ENCODE assay signal across 27 mouse cellular contexts in genomic region chr2:28713036-28713435, GRCm38 (mm10). TPM values are rescaled to one million over a fixed set of nuclear protein-coding genes. Genes with fewer than 3 reads are reported as not detected.
DNase-seq lines count a peak whose midpoint lies in the region; ATAC-seq and TF ChIP-seq lines count a peak whose summit lies in the region.
"Had no signal": no experiment of that assay in that cellular context is flagged by ENCODE, and none has a peak within 500 bp of the region (broad histone marks: within the 10 kb centered on the region; RNA-seq: fewer than 3 reads in every experiment).

No protein-coding gene starts in this region.

- peak overlapping the region; percentile 31; the same call in 1 of the 2 replicates for H3K27ac ChIP-seq in hindbrain, embryonic 10.5 days
- H3K27ac ChIP-seq in hindbrain, embryonic 12.5 days = no peak overlapping the region
- H3K27ac ChIP-seq in midbrain, postnatal 0 days (ENCODE audit: low read depth, low read length) = no peak overlapping the region
- H3K27ac ChIP-seq in midbrain, embryonic 13.5 days = no peak overlapping the region
- peak overlapping the region; percentile 74 for H3K27ac ChIP-seq in embryonic facial prominence, embryonic 14.5 days (replicated peaks; ENCODE audit: low read depth, low read length)
- H3K27ac ChIP-seq in intestine, postnatal 0 days (ENCODE audit: low read depth, low read length) = no peak overlapping the region
- H3K27ac ChIP-seq: gastrocnemius, adult 2 months; heart, embryonic 15.5 days; layer of hippocampus, adult 2 months; macrophage; stomach, postnatal 0 days had no signal

- H3K4me2 ChIP-seq in hindbrain, embryonic 12.5 days (replicated peaks) = no peak overlapping the region
- no peak overlapping the region for H3K4me2 ChIP-seq in midbrain, postnatal 0 days (ENCODE audit: low read depth, low read length, poor library complexity, severe bottlenecking)
- H3K4me2 ChIP-seq in midbrain, embryonic 13.5 days (replicated peaks) = no peak overlapping the region
- no peak overlapping the region for H3K4me2 ChIP-seq in embryonic facial prominence, embryonic 14.5 days (ENCODE audit: low read depth, low read length)
- H3K4me2 ChIP-seq in intestine, postnatal 0 days (replicated peaks; ENCODE audit: low read depth) = no peak overlapping the region
- H3K4me2 ChIP-seq: heart, embryonic 15.5 days had no signal

- peaks cover 12% of the 10 kb centered on the region; the same call in 1 of the 2 replicates for H3K4me1 ChIP-seq in hindbrain, embryonic 10.5 days (replicated peaks)
- H3K4me1 ChIP-seq in hindbrain, embryonic 12.5 days = 0 out of 2 replicates have a peak, but pooled peaks cover 3% of the 10 kb centered on the region
- no peaks in the 10 kb centered on the region for H3K4me1 ChIP-seq in midbrain, postnatal 0 days (ENCODE audit: insufficient read depth, low read length)
- peaks cover 9% of the 10 kb centered on the region for H3K4me1 ChIP-seq in midbrain, embryonic 13.5 days (replicated peaks)
- H3K4me1 ChIP-seq in embryonic facial prominence, embryonic 14.5 days (ENCODE audit: control insufficient read depth, insufficient read depth, low read length) = peaks cover 12% of the 10 kb centered on the region
- H3K4me1 ChIP-seq in intestine, postnatal 0 days (replicated peaks; ENCODE audit: control insufficient read depth, insufficient read depth, low read length) = no peaks in the 10 kb centered on the region

- no peaks in the 10 kb centered on the region for H3K9me3 ChIP-seq in hindbrain, embryonic 10.5 days
- H3K9me3 ChIP-seq in hindbrain, embryonic 12.5 days (replicated peaks) = no peaks in the 10 kb centered on the region
- H3K9me3 ChIP-seq in midbrain, postnatal 0 days (ENCODE audit: low read length) = no peaks in the 10 kb centered on the region
- H3K9me3 ChIP-seq in midbrain, embryonic 13.5 days = no peaks in the 10 kb centered on the region
- no peaks in the 10 kb centered on the region for H3K9me3 ChIP-seq in embryonic facial prominence, embryonic 14.5 days (ENCODE audit: control insufficient read depth, low read length)
- no peaks in the 10 kb centered on the region for H3K9me3 ChIP-seq in intestine, postnatal 0 days (ENCODE audit: control insufficient read depth)
- H3K9me3 ChIP-seq: heart, embryonic 15.5 days had no signal

- no peak for TF ChIP-seq CTCF in midbrain, postnatal 0 days (IDR thresholded peaks at IDR 0.05)
- TF ChIP-seq CTCF in intestine, postnatal 0 days (IDR thresholded peaks at IDR 0.05; ENCODE audit: low read depth) = no peak

- H3K27me3 ChIP-seq in hindbrain, embryonic 10.5 days (ENCODE audit: insufficient read depth, poor library complexity, severe bottlenecking) = no peaks in the 10 kb centered on the region; the same call in 1 of the 2 replicates
- no peaks in the 10 kb centered on the region for H3K27me3 ChIP-seq in hindbrain, embryonic 12.5 days
- H3K27me3 ChIP-seq in midbrain, postnatal 0 days (ENCODE audit: insufficient read depth, low read length) = no peaks in the 10 kb centered on the region
- H3K27me3 ChIP-seq in midbrain, embryonic 13.5 days = no peaks in the 10 kb centered on the region
- no peaks in the 10 kb centered on the region for H3K27me3 ChIP-seq in embryonic facial prominence, embryonic 14.5 days (replicated peaks; ENCODE audit: control insufficient read depth, insufficient read depth, low read length)
- H3K27me3 ChIP-seq in intestine, postnatal 0 days (replicated peaks; ENCODE audit: control insufficient read depth, insufficient read depth, low read length) = no peaks in the 10 kb centered on the region
- H3K27me3 ChIP-seq: heart, embryonic 15.5 days had no signal

- no peak for DNase-seq in hindbrain, embryonic 10.5 days (ENCODE audit: low spot score)
- DNase-seq in midbrain, postnatal 0 days (ENCODE audit: low spot score) = peak; percentile 34
- no peak for DNase-seq in embryonic facial prominence, embryonic 14.5 days (ENCODE audit: low spot score)
- DNase-seq in urinary bladder, adult 18-20 months (ENCODE audit: low spot score in 2 of 2) = no peak
- DNase-seq: adrenal gland, postnatal 14 days; cerebellum, adult 8-10 months; forebrain, postnatal 0 days; gastrocnemius, adult 2 months; heart, postnatal 4 days; kidney, adult 2 months; kidney, postnatal 10 days; layer of hippocampus, postnatal 36 days; liver, postnatal 0 days; thymus, adult 2 months; thymus, postnatal 4 days had no signal

- H3K36me3 ChIP-seq in hindbrain, embryonic 10.5 days = no peaks in the 10 kb centered on the region
- no peaks in the 10 kb centered on the region for H3K36me3 ChIP-seq in hindbrain, embryonic 12.5 days
- no peaks in the 10 kb centered on the region for H3K36me3 ChIP-seq in midbrain, postnatal 0 days (ENCODE audit: insufficient read depth, low read length)
- H3K36me3 ChIP-seq in midbrain, embryonic 13.5 days = no peaks in the 10 kb centered on the region
- H3K36me3 ChIP-seq in embryonic facial prominence, embryonic 14.5 days (ENCODE audit: control insufficient read depth, insufficient read depth, low read length) = no peaks in the 10 kb centered on the region
- no peaks in the 10 kb centered on the region for H3K36me3 ChIP-seq in intestine, postnatal 0 days (ENCODE audit: control insufficient read depth, insufficient read depth)
- H3K36me3 ChIP-seq: heart, embryonic 15.5 days had no signal

- H3K4me3 ChIP-seq in hindbrain, embryonic 10.5 days = no peak overlapping the region
- no peak overlapping the region for H3K4me3 ChIP-seq in hindbrain, embryonic 12.5 days
- H3K4me3 ChIP-seq in midbrain, postnatal 0 days (ENCODE audit: low read depth, low read length) = no peak overlapping the region
- no peak overlapping the region for H3K4me3 ChIP-seq in midbrain, embryonic 13.5 days (replicated peaks)
- no peak overlapping the region for H3K4me3 ChIP-seq in embryonic facial prominence, embryonic 14.5 days (ENCODE audit: low read depth, low read length)
- no peak overlapping the region for H3K4me3 ChIP-seq in intestine, postnatal 0 days (ENCODE audit: low read depth, low read length)
- H3K4me3 ChIP-seq: gastrocnemius, adult 2 months; heart, embryonic 15.5 days; layer of hippocampus, adult 2 months had no signal

- ATAC-seq in hindbrain, embryonic 12.5 days (ENCODE audit: low FRiP score) = no peak
- no peak for ATAC-seq in midbrain, postnatal 0 days (ENCODE audit: low FRiP score)
- no peak for ATAC-seq in midbrain, embryonic 13.5 days
- ATAC-seq in embryonic facial prominence, embryonic 14.5 days (ENCODE audit: low read depth) = no peak
- ATAC-seq in intestine, postnatal 0 days = no peak
- ATAC-seq: forebrain, postnatal 0 days; inflammation-experienced regulatory T-cells, adult 6 months; liver, postnatal 0 days; lung, postnatal 0 days had no signal

- no peak overlapping the region for H3K9ac ChIP-seq in hindbrain, embryonic 12.5 days
- H3K9ac ChIP-seq in midbrain, postnatal 0 days (replicated peaks; ENCODE audit: low read length, poor library complexity, severe bottlenecking) = no peak overlapping the region
- H3K9ac ChIP-seq in midbrain, embryonic 13.5 days (replicated peaks) = no peak overlapping the region
- peak overlapping the region; percentile 3; the same call in 1 of the 2 replicates for H3K9ac ChIP-seq in embryonic facial prominence, embryonic 14.5 days (ENCODE audit: low read depth, low read length)
- H3K9ac ChIP-seq in intestine, postnatal 0 days (ENCODE audit: low read depth, low read length) = no peak overlapping the region
- H3K9ac ChIP-seq: forebrain, postnatal 0 days; heart, embryonic 15.5 days; liver, postnatal 0 days had no signal

- WGBS in hindbrain, embryonic 10.5 days = 87% methylated on average over 8 of the region's 8 CpGs
- 81% methylated on average over 8 of the region's 8 CpGs for WGBS in hindbrain, embryonic 12.5 days
- 80% methylated on average over 8 of the region's 8 CpGs for WGBS in midbrain, postnatal 0 days
- 87% methylated on average over 8 of the region's 8 CpGs for WGBS in midbrain, embryonic 13.5 days
- WGBS in embryonic facial prominence, embryonic 14.5 days = 81% methylated on average over 8 of the region's 8 CpGs
- 83% methylated on average over 8 of the region's 8 CpGs for WGBS in intestine, postnatal 0 days

RNA-seq across cellular contexts. Expression of gene Ak8, which starts 13.1 kb away (rescaled TPM):
- polyA plus RNA-seq in hindbrain, embryonic 10.5 days (2016; fragmentation: Nextera tagmentation; extraction: Ambion mirVana) = 0.73 and 1.7 TPM in 2 replicates
- polyA plus RNA-seq in hindbrain, embryonic 12.5 days (2016; fragmentation: Nextera tagmentation; extraction: Ambion mirVana) = 1.2 and 1.4 TPM in 2 replicates
- 2.3 and 2.8 TPM in 2 replicates for total RNA-seq in midbrain, postnatal 0 days (2014; rRNA removed)
- 4.9 and 5.3 TPM in 2 replicates for polyA plus RNA-seq in midbrain, postnatal 0 days (2015; fragmentation: Nextera tagmentation; extraction: Ambion mirVana)
- polyA plus RNA-seq in midbrain, embryonic 13.5 days (2015; fragmentation: Nextera tagmentation; extraction: Ambion mirVana) = 2.2 and 2.6 TPM in 2 replicates
- 1.2 and 2.0 TPM in 2 replicates for polyA plus RNA-seq in embryonic facial prominence, embryonic 14.5 days (2014; fragmentation: Nextera tagmentation; extraction: Ambion mirVana)
- 0.16 TPM in 1 of 2 replicates, not detected in the other for polyA plus RNA-seq in intestine, postnatal 0 days (2015; fragmentation: Nextera tagmentation; extraction: Ambion mirVana)
- total RNA-seq: adrenal gland, postnatal 14 days; gastrocnemius, adult 2 months; heart, postnatal 4 days; liver, adult 2 months had no signal
- polyA plus RNA-seq: inflammation-experienced regulatory T-cells, adult 6 months had no signal

RNA-seq across cellular contexts. Expression of gene Spaca9, which starts 13.5 kb away (rescaled TPM):
- polyA plus RNA-seq in hindbrain, embryonic 10.5 days (2016; fragmentation: Nextera tagmentation; extraction: Ambion mirVana) = 4.4 TPM in 2 replicates
- 2.1 and 3.8 TPM in 2 replicates for polyA plus RNA-seq in hindbrain, embryonic 12.5 days (2016; fragmentation: Nextera tagmentation; extraction: Ambion mirVana)
- total RNA-seq in midbrain, postnatal 0 days (2014; rRNA removed) = not detected in 2 replicates
- polyA plus RNA-seq in midbrain, postnatal 0 days (2015; fragmentation: Nextera tagmentation; extraction: Ambion mirVana) = 2.5 and 2.7 TPM in 2 replicates
- 1.1 and 1.6 TPM in 2 replicates for polyA plus RNA-seq in midbrain, embryonic 13.5 days (2015; fragmentation: Nextera tagmentation; extraction: Ambion mirVana)
- polyA plus RNA-seq in embryonic facial prominence, embryonic 14.5 days (2014; fragmentation: Nextera tagmentation; extraction: Ambion mirVana) = 3.2 and 4.4 TPM in 2 replicates
- 0.60 and 0.86 TPM in 2 replicates for polyA plus RNA-seq in intestine, postnatal 0 days (2015; fragmentation: Nextera tagmentation; extraction: Ambion mirVana)
- total RNA-seq: forebrain, postnatal 0 days; gastrocnemius, adult 2 months; heart, adult 8-10 months; layer of hippocampus, adult 2 months; layer of hippocampus, postnatal 36 days; liver, adult 2 months had no signal
- polyA plus RNA-seq: small intestine, adult 2 months had no signal

Comparison
In these comparisons a context has a peak if more than half of its experiments do, and no peak if none do; other contexts are left out.
1. H3K27ac ChIP-seq: peak in hindbrain, embryonic 10.5 days (single experiment) and embryonic facial prominence, embryonic 14.5 days (single experiment); none in hindbrain, embryonic 12.5 days (single experiment), midbrain, postnatal 0 days (single experiment), midbrain, embryonic 13.5 days (single experiment) and intestine, postnatal 0 days (single experiment).